21 mouse cellular contexts compared by ENCODE assay signal in genomic region chr7:132747096-132747495, GRCm38 (mm10).
DNase-seq lines count a peak whose midpoint lies in the region; ATAC-seq and TF ChIP-seq lines count a peak whose summit lies in the region.
"Had no signal": no experiment of that assay in that cellular context is flagged by ENCODE, and none has a peak within 500 bp of the region (broad histone marks: within the 10 kb centered on the region; RNA-seq: fewer than 3 reads in every experiment).

No protein-coding gene starts in this region.

- peaks cover 5% of the 10 kb centered on the region; the same call in 1 of the 2 replicates for H3K36me3 ChIP-seq in lung, postnatal 0 days (ENCODE audit: insufficient read depth, low read length)
- H3K36me3 ChIP-seq: hindbrain, embryonic 15.5 days had no signal

- no peak for TF ChIP-seq EP300 in lung, postnatal 0 days (IDR thresholded peaks at IDR 0.05)

- no peak overlapping the region for H3K4me2 ChIP-seq in lung, postnatal 0 days (replicated peaks; ENCODE audit: low read depth, low read length)
- H3K4me2 ChIP-seq: heart, embryonic 13.5 days; hindbrain, embryonic 15.5 days; kidney, embryonic 15.5 days; limb, embryonic 13.5 days; liver, embryonic 15.5 days had no signal

- peak; percentile 45 for DNase-seq in lung, postnatal 0 days (ENCODE audit: low spot score)
- no peak for DNase-seq in lung, postnatal 25 days (ENCODE audit: low spot score)
- DNase-seq in cerebellum, adult 11 months: peak; percentile 67
- peak; percentile 82 for DNase-seq in cerebellum, adult 9-10 months
- no peak for DNase-seq in adrenal gland, adult (ENCODE audit: inconsistent age in 2 of 2, low spot score in 1 of 2)
- DNase-seq: adrenal gland, postnatal 36 days; heart, adult 11 months; heart, postnatal 36 days; kidney, postnatal 4 days; thymus, postnatal 25 days had no signal

- WGBS in lung, postnatal 0 days: 49% methylated on average over 6 of the region's 6 CpGs

- no peak for TF ChIP-seq CTCF in lung, postnatal 0 days (IDR thresholded peaks at IDR 0.05)

- no peaks in the 10 kb centered on the region for H3K9me3 ChIP-seq in lung, postnatal 0 days (ENCODE audit: low read length)
- H3K9me3 ChIP-seq: heart, embryonic 13.5 days; hindbrain, embryonic 15.5 days; kidney, embryonic 15.5 days; limb, embryonic 13.5 days; liver, embryonic 15.5 days; megakaryocyte, embryonic 14.5 days had no signal

- no peaks in the 10 kb centered on the region for H3K27me3 ChIP-seq in lung, postnatal 0 days (replicated peaks; ENCODE audit: insufficient read depth, low read length)
- H3K27me3 ChIP-seq: heart, embryonic 13.5 days; hindbrain, embryonic 15.5 days; kidney, embryonic 15.5 days; limb, embryonic 13.5 days; liver, embryonic 15.5 days; megakaryocyte, embryonic 14.5 days; Patski had no signal

- no peak overlapping the region for H3K27ac ChIP-seq in lung, postnatal 0 days (ENCODE audit: low read length)
- H3K27ac ChIP-seq: heart, embryonic 13.5 days; hindbrain, embryonic 15.5 days; kidney, embryonic 15.5 days; limb, embryonic 13.5 days; liver, embryonic 15.5 days had no signal

- peaks cover 4% of the 10 kb centered on the region for H3K4me1 ChIP-seq in lung, postnatal 0 days (ENCODE audit: insufficient read depth, low read depth, low read length)

- H3K9ac ChIP-seq in lung, postnatal 0 days (replicated peaks; ENCODE audit: low read depth): no peak overlapping the region
- H3K9ac ChIP-seq: heart, embryonic 13.5 days; hindbrain, embryonic 15.5 days; kidney, embryonic 15.5 days; limb, embryonic 13.5 days; liver, embryonic 15.5 days had no signal

- peak; percentile 44 for ATAC-seq in lung, postnatal 0 days
- ATAC-seq in megakaryocyte-erythroid progenitor cell, adult 5-6 weeks (replicated peaks; ENCODE audit: low FRiP score, low TSS enrichment, poor library complexity, severe bottlenecking): peak; percentile 40; the same call in 1 of the 2 replicates
- no peak for ATAC-seq in CD4-positive, CD25-positive, alpha-beta regulatory T cell, adult 4 months
- ATAC-seq: activated CD4-positive, CD25-positive, alpha-beta regulatory T cell, adult 4 months; intestine, postnatal 0 days; Patski had no signal

- H3K4me3 ChIP-seq in lung, postnatal 0 days (ENCODE audit: low read depth, low read length): no peak overlapping the region
- H3K4me3 ChIP-seq: heart, embryonic 13.5 days; hindbrain, embryonic 15.5 days; kidney, embryonic 15.5 days; limb, embryonic 13.5 days; liver, embryonic 15.5 days; megakaryocyte, embryonic 14.5 days had no signal

Comparison
In these comparisons a context has a peak if more than half of its experiments do, and no peak if none do; other contexts are left out.
1. DNase-seq: peak in lung, postnatal 0 days (single experiment), cerebellum, adult 11 months (single experiment) and cerebellum, adult 9-10 months (single experiment); none in lung, postnatal 25 days (single experiment) and adrenal gland, adult (0 of 2).